Mouse (Mus musculus): ENCODE measurements around the gene Sntg2. TPM values are rescaled to one million over a fixed set of nuclear protein-coding genes. Genes with fewer than 3 reads are reported as not detected.
A peak's percentile ranks its signal among the peaks of the same experiment; 100 is the strongest.

Sntg2 gene
- polyA plus RNA-seq, 1 experiment: 2.2 TPM

GRCm38 (mm10) chr12:30204457-30204856 lies 168.7 kb downstream of the Sntg2 start:
- DNase-seq (ENCODE audit: low read depth): no peak

GRCm38 (mm10) chr12:30202763-30203162 lies 170.4 kb downstream of the Sntg2 start:
- no peak for DNase-seq (ENCODE audit: low read depth)

- no peak for DNase-seq (ENCODE audit: low read depth)
These were observed 172.1 kb downstream of the Sntg2 start for GRCm38 (mm10) chr12:30201031-30201430.

GRCm38 (mm10) chr12:30200621-30201020 lies 172.6 kb downstream of the Sntg2 start:
- no peak for DNase-seq (ENCODE audit: low read depth)

GRCm38 (mm10) chr12:30199735-30200134 lies 173.4 kb downstream of the Sntg2 start:
- no peak for DNase-seq (ENCODE audit: low read depth)

GRCm38 (mm10) chr12:30198250-30198649 lies 174.9 kb downstream of the Sntg2 start:
- DNase-seq (ENCODE audit: low read depth): no peak

GRCm38 (mm10) chr12:30181721-30182120 lies 191.5 kb downstream of the Sntg2 start:
- no peak for DNase-seq (ENCODE audit: low read depth)

GRCm38 (mm10) chr12:30179623-30180022 lies 193.6 kb downstream of the Sntg2 start:
- no peak for DNase-seq (ENCODE audit: low read depth)

- no peak for DNase-seq (ENCODE audit: low read depth)
These were observed 195.2 kb downstream of the Sntg2 start for GRCm38 (mm10) chr12:30177966-30178365.

GRCm38 (mm10) chr12:30177529-30177928 lies 195.6 kb downstream of the Sntg2 start:
- DNase-seq (ENCODE audit: low read depth): no peak

GRCm38 (mm10) chr12:30168491-30168890 lies 204.7 kb downstream of the Sntg2 start:
- DNase-seq (ENCODE audit: low read depth): no peak

- no peak for DNase-seq (ENCODE audit: low read depth)
These were observed 208.6 kb downstream of the Sntg2 start for GRCm38 (mm10) chr12:30164538-30164937.

- no peak for DNase-seq (ENCODE audit: low read depth)
These were observed 209.2 kb downstream of the Sntg2 start for GRCm38 (mm10) chr12:30164005-30164404.

- no peak for DNase-seq (ENCODE audit: low read depth)
These were observed 211.3 kb downstream of the Sntg2 start for GRCm38 (mm10) chr12:30161731-30162406.

- DNase-seq (ENCODE audit: low read depth): peak; percentile 52
These were observed 212.7 kb downstream of the Sntg2 start for GRCm38 (mm10) chr12:30160475-30160874.

- DNase-seq (ENCODE audit: low read depth): no peak
These were observed 213.4 kb downstream of the Sntg2 start for GRCm38 (mm10) chr12:30159788-30160187.

GRCm38 (mm10) chr12:30154079-30154673 lies 219.0 kb downstream of the Sntg2 start:
- DNase-seq (ENCODE audit: low read depth): no peak

GRCm38 (mm10) chr12:30142085-30142484 lies 231.1 kb downstream of the Sntg2 start:
- no peak for DNase-seq (ENCODE audit: low read depth)

- no peak for DNase-seq (ENCODE audit: low read depth)
These were observed 240.7 kb downstream of the Sntg2 start, which contains the start of gene Tpo for GRCm38 (mm10) chr12:30132524-30132923. Tpo (minus strand) TSS chr12:30132624.

- no peak for DNase-seq (ENCODE audit: low read depth)
These were observed 243.8 kb downstream of the Sntg2 start for GRCm38 (mm10) chr12:30129411-30129716.

GRCm38 (mm10) chr12:30128561-30129410 lies 244.4 kb downstream of the Sntg2 start:
- DNase-seq (ENCODE audit: low read depth): no peak
